Mouse (Mus musculus): ENCODE measurements around the gene Dnajb14.

GRCm38 (mm10) chr3:137918932-137919311 is 51.4 kb downstream of the Dnajb14 start:
- TF ChIP-seq POLR2A (IDR thresholded peaks at IDR 0.05; ENCODE audit: low read depth, low read length) (0 out of 2 replicates have a peak, but pooled peaks have one; percentile 39), CTCF (IDR thresholded peaks at IDR 0.05; ENCODE audit: borderline replicate concordance, insufficient read depth, low read length) (no peak)

Measured in embryonic fibroblast, embryonic 13.5 days (primary cell).